Mouse (Mus musculus): ENCODE results near the gene Ugt1a5.

The Ugt1a5 gene

DNA sequence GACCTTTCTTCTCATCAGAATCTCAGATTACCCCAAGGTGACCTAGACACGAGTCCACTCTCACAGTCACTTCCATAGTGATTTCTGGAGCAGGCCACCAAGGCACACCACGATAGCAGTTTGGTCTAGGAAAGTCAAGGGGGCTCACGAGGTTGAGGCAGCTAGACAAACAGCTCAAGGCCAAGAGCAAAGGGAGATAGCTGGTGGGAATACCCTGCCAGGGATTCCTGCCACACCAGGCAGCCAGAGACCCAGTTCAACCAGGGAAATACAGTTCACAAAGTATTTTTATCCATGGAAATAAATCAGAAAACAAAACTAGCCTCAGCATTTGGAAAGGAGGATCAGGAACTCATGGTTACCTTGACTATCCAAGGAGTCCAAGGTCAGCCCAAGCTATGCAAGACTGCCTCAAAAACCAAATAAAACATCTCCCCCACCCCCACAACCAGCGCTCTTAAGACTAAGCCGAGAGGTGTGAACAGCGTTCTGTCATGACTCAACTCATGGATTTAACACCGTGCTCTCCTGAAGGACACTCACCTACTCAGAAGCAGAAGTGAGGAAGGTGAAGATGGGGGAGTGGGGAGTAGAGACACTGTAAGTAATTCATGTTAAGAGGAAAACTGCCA, 98.5 kb downstream of the Ugt1a5 start:
- no peak for DNase-seq

DNA sequence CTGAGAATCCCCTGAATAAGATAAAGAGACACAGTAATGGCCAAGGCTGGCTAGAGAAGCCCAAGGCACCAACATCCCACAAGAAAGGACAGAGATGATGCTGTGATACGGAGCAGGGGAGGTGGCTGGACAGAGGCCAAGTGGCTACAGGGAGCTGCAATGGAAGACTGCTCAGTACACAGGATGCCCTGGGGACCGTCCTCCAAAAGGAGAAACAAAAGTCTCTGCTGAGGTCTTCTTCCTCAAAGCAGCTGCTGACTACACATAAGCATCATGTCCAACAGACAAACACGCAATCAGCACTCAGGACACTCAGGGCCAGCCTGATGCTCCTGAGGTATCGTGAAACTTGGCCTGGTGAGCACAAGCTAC, 99.0 kb downstream of the Ugt1a5 start:
- no peak for DNase-seq

DNA sequence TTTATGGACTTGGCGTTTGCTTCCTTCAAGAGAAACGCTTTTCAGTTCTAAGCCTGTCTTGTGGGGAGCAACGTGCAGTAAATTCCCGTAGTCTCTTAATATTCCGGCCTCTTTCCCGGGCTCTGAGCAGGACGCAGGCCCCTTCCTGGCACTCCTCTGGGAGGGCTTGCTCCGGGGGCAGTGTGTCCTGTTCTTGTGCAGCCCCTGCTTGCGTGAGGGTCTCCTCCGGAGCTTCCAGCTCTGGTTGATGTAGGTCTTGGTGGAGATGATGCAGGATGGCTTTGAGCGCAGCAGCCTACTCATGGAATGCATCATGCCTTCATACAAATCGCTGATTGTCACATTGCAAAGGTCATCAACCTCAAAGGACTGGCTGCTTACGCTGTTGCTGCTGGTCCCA, 100.3 kb downstream of the Ugt1a5 start:
- DNase-seq, result no peak

DNA sequence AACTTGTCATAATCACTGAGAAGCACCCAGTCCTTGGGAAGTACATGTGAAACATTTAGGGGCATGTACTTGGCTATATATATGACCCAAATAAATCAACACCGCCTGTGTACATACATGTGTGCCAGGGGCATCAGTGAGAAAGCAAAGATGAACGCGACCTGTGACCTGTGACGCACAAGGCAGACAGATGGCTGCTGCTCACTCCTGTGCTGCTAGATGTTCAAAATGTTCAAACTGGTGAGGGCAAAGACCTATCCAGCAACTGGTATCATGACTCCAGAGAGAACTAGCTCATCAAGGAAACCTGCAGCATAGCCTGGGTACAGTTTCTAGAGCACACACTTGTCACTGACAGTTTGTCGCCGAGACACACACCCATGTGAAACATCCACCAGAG, 101.7 kb downstream of the Ugt1a5 start:
- DNase-seq, result no peak

DNA sequence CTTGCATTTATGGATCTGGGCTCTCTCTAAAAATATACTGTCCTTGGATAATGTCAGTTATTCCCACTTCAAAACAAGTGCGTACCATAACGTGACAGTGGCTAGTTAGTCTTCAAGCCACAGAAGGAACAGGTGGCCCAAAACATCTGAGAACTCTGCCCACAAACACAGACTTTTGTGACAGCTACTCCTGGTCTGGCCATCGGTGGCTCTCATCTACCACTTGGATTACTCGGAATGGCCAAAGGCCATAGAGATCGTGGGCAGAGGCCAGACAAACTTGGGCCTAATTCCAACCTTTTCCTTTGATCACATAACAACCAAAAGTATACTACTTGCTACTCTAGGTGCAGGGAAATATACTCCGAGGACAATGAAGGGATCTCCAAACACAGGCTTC, 102.3 kb downstream of the Ugt1a5 start:
- no peak for DNase-seq

Measured in cerebellum, postnatal 36 days (tissue).